Mouse (Mus musculus) embryonic fibroblast, embryonic 13.5 days (primary cell): ENCODE results near the gene Sgpp2. TPM values are rescaled to one million over a fixed set of nuclear protein-coding genes. Genes with fewer than 3 reads are reported as not detected.

Experiments used
- H3K27ac ChIP-seq: 2 replicates; pipeline ENCODE4 v1.5.1; 2012; ENCODE audit warnings: low read length, control low read depth, inconsistent platforms; ENCODE audit not compliant: insufficient read depth
- H3K4me1 ChIP-seq: 2 replicates; pipeline ENCODE4 v1.6.1; 2011; ENCODE audit warnings: low read length; ENCODE audit not compliant: control insufficient read depth, insufficient read depth
- H3K4me3 ChIP-seq: 2 replicates; pipeline ENCODE4 v1.5.1; 2011; ENCODE audit warnings: mild to moderate bottlenecking, control low read depth, low read length; ENCODE audit not compliant: insufficient read depth
- CTCF ChIP-seq: IDR thresholded peaks from 2 replicates; pipeline ENCODE4 v1.5.1; 2011; ENCODE audit warnings: mild to moderate bottlenecking, control low read depth, low read length, moderate library complexity, borderline replicate concordance; ENCODE audit not compliant: insufficient read depth
- POLR2A ChIP-seq: IDR thresholded peaks from 2 replicates; pipeline ENCODE4 v1.6.1; 2011; ENCODE audit warnings: low read depth, mild to moderate bottlenecking, control low read depth, low read length, moderate library complexity
- polyA plus RNA-seq: library from polyadenylated mRNA; stranded (reverse); fragments of >200 nt; gene quantifications from 2 replicates; pipeline ENCODE4 v1.2.4, GENCODE M21; 2011; ENCODE audit warnings: low read depth; ENCODE audit not compliant: missing spikeins, insufficient read length

The Sgpp2 gene
- polyA plus RNA-seq, result not detected in 2 replicates

DNA sequence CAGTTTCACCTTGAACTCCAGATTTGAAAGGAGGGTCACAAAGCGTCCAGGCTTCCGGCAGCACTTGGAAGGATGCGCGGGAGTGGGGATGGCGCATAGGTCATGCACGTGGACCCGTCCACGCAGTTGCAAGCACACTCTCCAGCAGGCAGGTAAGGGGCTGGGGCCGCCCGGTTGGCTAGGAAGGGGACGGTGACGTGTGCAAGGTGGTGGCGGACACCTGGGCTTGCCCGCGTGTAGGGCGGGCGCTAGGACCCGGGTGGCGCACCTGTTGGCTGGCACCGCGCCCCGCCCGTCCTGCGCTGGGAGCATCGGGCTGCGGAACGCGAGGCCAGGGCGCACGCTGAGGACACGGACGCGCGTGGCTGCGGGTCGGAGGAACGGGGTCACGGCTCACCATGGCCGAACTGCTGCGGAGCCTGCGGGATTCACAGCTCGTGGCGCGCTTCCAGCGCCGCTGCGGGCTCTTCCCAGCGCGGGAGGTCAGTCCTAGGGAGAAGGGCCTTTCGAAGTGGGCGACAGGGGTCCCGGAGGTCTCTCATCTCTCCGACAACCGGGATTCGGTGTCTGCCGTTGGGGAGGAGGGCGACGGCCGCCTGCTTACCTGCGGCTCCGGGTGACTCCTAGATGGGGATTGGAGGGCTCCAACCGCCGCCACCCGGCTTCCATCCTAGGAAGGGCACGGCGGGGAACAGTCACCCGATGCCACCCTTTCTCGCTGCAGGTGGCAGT lies at the start of gene Sgpp2:
Gene Sgpp2, plus strand, starts transcription at position 325 of the 732 bp plus-strand sequence.
- Histone ChIP-seq H3K4me3 (peak within 1 kb of the TSS; percentile 14; the same call in 1 of the 2 replicates), H3K4me1 (no peaks in the 10 kb centered on the region), H3K27ac (no peak within 1 kb of the TSS)
- TF ChIP-seq CTCF (no peak), POLR2A (no peak)

- H3K4me1 ChIP-seq, result peaks cover 3% of the 10 kb centered on the region; the same call in 1 of the 2 replicates
- H3K4me3 ChIP-seq, result no peak overlapping the region
- H3K27ac ChIP-seq, result no peak overlapping the region
- TF ChIP-seq CTCF (no peak), POLR2A (no peak)
Observed at GRCm38 (mm10) chr1:78267519-78267918, 42.6 kb upstream of the Sgpp2 start.

GRCm38 (mm10) chr1:78272915-78273314 lies 37.2 kb upstream of the Sgpp2 start:
- TF ChIP-seq CTCF (no peak), POLR2A (no peak)
- H3K4me3 ChIP-seq, result no peak overlapping the region
- H3K27ac ChIP-seq, result no peak overlapping the region
- peaks cover 3% of the 10 kb centered on the region; the same call in 1 of the 2 replicates for H3K4me1 ChIP-seq

DNA sequence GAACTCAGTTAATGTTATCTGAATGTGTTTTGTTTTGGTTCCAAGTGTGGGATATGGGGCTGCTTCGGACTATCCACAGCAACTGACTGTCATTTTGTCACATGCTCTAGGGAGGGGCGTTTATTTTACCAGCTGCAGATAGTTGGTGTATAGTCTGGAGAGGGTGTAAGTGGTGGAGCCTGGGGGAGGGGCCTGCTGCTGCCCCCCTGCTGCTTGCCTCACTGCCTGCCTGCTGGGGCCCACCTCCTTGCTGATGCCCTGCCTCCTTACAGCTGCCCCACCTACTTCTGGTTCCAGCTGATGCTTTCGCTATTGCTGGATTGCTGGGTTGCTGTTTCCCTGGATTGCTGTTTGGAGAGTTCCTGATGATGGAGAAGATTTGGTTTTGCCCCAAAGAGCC lies 31.0 kb upstream of the Sgpp2 start:
- TF ChIP-seq POLR2A (no peak), CTCF (no peak)
- Histone ChIP-seq H3K4me1 (no peaks in the 10 kb centered on the region), H3K27ac (no peak overlapping the region), H3K4me3 (no peak overlapping the region)

DNA sequence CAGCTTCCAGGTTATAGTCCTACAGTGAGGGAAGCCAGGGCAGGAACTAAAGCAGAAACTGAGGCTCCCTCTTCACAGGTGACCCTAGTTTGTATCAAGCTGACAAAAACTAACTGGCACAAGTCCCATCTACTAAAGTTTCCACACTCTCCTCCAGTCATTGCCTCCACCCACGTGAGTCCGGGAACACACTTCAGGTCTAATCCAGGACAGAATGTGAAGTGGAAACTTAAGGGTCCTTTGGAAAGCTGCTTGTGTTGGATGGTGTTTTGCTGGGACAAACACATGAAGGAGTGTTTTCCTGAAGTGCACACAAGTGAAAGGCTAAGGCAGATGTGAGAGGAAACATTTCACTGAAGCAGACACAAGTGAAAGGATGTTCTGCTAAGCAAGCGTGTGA lies 17.7 kb upstream of the Sgpp2 start:
- Histone ChIP-seq H3K4me1 (no peaks in the 10 kb centered on the region), H3K27ac (no peak overlapping the region), H3K4me3 (no peak overlapping the region)
- TF ChIP-seq CTCF, result no peak
- no peak for TF ChIP-seq POLR2A

DNA sequence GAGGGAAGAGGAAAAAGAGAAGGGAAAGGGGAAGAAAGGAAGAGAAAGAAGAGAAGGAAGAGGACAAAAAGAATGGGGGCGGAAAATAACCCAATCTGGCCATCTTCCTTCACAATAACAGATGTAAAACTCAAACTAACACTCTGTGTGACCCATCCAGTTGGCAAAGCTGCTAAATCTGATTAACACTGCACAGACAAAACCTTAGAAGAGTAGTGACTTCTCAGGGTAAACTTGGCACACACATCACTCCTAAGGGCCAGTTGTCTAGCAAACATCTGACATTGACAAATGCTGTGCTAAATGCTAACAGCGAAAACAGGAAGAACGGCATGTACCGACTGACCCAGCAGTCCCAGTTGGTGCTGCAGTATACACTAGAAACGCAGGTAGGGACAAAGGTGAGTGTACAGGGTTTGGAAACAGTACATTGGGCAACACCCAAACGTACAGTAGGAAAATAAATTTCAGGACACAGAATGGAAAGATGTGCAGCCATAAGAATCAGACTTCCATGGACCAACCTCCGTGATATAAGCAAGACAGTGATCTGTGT lies 10.4 kb upstream of the Sgpp2 start:
- no peak overlapping the region for H3K27ac ChIP-seq
- no peaks in the 10 kb centered on the region for H3K4me1 ChIP-seq
- H3K4me3 ChIP-seq, result no peak overlapping the region
- TF ChIP-seq CTCF (no peak), POLR2A (no peak)

- H3K27ac ChIP-seq, result no peak overlapping the region
- no peak overlapping the region for H3K4me3 ChIP-seq
- H3K4me1 ChIP-seq, result no peaks in the 10 kb centered on the region
- TF ChIP-seq CTCF (no peak), POLR2A (no peak)
Observed at GRCm38 (mm10) chr1:78308688-78309087, 1.5 kb upstream of the Sgpp2 start.

- Histone ChIP-seq H3K27ac (no peak overlapping the region), H3K4me3 (no peak overlapping the region), H3K4me1 (no peaks in the 10 kb centered on the region)
- TF ChIP-seq POLR2A (no peak), CTCF (no peak)
Observed at GRCm38 (mm10) chr1:78309280-78309679, 865 bp upstream of the Sgpp2 start.

GRCm38 (mm10) chr1:78310861-78311341 lies 756 bp downstream of the Sgpp2 start:
- TF ChIP-seq POLR2A (no peak), CTCF (no peak)
- H3K4me1 ChIP-seq, result no peaks in the 10 kb centered on the region
- no peak overlapping the region for H3K4me3 ChIP-seq
- H3K27ac ChIP-seq, result no peak overlapping the region

GRCm38 (mm10) chr1:78311482-78311881 lies 1.3 kb downstream of the Sgpp2 start:
- no peak overlapping the region for H3K4me3 ChIP-seq
- TF ChIP-seq POLR2A, result no peak
- no peak for TF ChIP-seq CTCF
- H3K4me1 ChIP-seq, result no peaks in the 10 kb centered on the region
- no peak overlapping the region for H3K27ac ChIP-seq
